Mouse (Mus musculus) 3134 (cell line): ENCODE results near the gene Crhbp.

ENCODE experiments used
- DNase-seq: peaks from one replicate; pipeline ENCODE4 v3.0.0-alpha.2; 2011; ENCODE audit warnings: low spot score; ENCODE audit not compliant: insufficient read length; ENCODE audit errors: extremely low read depth

Gene Crhbp

GRCm38 (mm10) chr13:95444824-95445223, at the start of gene Crhbp:
TSS of gene Crhbp (minus strand) at chr13:95444924.
- DNase-seq = no peak

- no peak for DNase-seq
These were observed 48.6 kb upstream of the Crhbp start for GRCm38 (mm10) chr13:95493296-95493695.

- DNase-seq = no peak
These were observed 46.6 kb upstream of the Crhbp start for GRCm38 (mm10) chr13:95491327-95491726.

GRCm38 (mm10) chr13:95484664-95485063, 39.9 kb upstream of the Crhbp start:
- peak; percentile 65 for DNase-seq

GRCm38 (mm10) chr13:95481428-95481827, 36.7 kb upstream of the Crhbp start:
- DNase-seq = no peak

GRCm38 (mm10) chr13:95478671-95479413, 34.1 kb upstream of the Crhbp start, which contains the start of gene S100z:
TSS of gene S100z (minus strand) at chr13:95478721.
- no peak for DNase-seq

- DNase-seq = no peak
These were observed 32.4 kb upstream of the Crhbp start for GRCm38 (mm10) chr13:95477173-95477572.

- DNase-seq = no peak
These were observed 30.4 kb upstream of the Crhbp start for GRCm38 (mm10) chr13:95475124-95475523.

GRCm38 (mm10) chr13:95474294-95474693, 29.6 kb upstream of the Crhbp start:
- no peak for DNase-seq

GRCm38 (mm10) chr13:95470970-95471369, 26.2 kb upstream of the Crhbp start:
- peak; percentile 26 for DNase-seq

GRCm38 (mm10) chr13:95451529-95451928, 6.8 kb upstream of the Crhbp start:
- peak; percentile 38 for DNase-seq

GRCm38 (mm10) chr13:95450636-95451210, 6.0 kb upstream of the Crhbp start:
- DNase-seq = no peak

- no peak for DNase-seq
These were observed 5.0 kb upstream of the Crhbp start for GRCm38 (mm10) chr13:95449730-95450129.

- DNase-seq = no peak
These were observed 433 bp downstream of the Crhbp start for GRCm38 (mm10) chr13:95444291-95444690.

GRCm38 (mm10) chr13:95443376-95444233, 1.1 kb downstream of the Crhbp start:
- DNase-seq = no peak

- DNase-seq = no peak
These were observed 1.8 kb downstream of the Crhbp start for GRCm38 (mm10) chr13:95442901-95443300.

GRCm38 (mm10) chr13:95439569-95439968, 5.2 kb downstream of the Crhbp start:
- no peak for DNase-seq

- no peak for DNase-seq
These were observed 13.0 kb downstream of the Crhbp start for GRCm38 (mm10) chr13:95431760-95432159.

GRCm38 (mm10) chr13:95427499-95427898, 17.2 kb downstream of the Crhbp start:
- DNase-seq = peak; percentile 35

GRCm38 (mm10) chr13:95426421-95426820, 18.3 kb downstream of the Crhbp start:
- no peak for DNase-seq

GRCm38 (mm10) chr13:95425484-95425883, 19.2 kb downstream of the Crhbp start:
- no peak for DNase-seq
